Mouse (Mus musculus): ENCODE measurements around the gene Bpifb1. TPM values are rescaled to one million over a fixed set of nuclear protein-coding genes. Genes with fewer than 3 reads are reported as not detected.
"Not testable (repeated sequence)": the region's sequence is repeated elsewhere in the genome, so short reads cannot be mapped to it uniquely, and the experiment has no call there.

Bpifb1 gene
- polyA plus RNA-seq, 1 experiment: not detected

DNA sequence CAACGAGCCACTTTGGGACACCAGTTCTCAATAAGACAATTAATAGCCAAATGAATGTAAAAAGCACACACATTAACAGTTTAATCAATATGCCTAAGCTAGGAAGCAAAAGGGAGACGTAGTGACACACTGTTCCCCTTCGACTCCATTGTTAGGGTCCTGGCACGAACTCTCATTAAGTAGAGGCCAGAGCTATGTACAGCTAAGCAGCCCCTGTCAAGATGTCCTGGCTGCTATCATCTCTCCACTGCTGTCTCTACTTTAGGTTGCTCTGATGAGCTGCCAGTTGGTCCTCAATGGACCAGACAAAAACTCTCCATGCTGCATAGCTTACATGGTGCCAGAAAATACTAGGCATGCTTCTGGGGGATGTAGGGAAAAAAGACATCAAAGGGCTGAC lies 65.2 kb downstream of the Bpifb1 start:
- H3K27ac ChIP-seq (ENCODE audit: insufficient read depth, low read depth, low read length): no peak overlapping the region
- no peaks in the 10 kb centered on the region for H3K36me3 ChIP-seq (ENCODE audit: control insufficient read depth, insufficient read depth, low read length)
- 90% methylated on average over 4 of the region's 4 CpGs for WGBS
- DNase-seq: no peak
- no peaks in the 10 kb centered on the region for H3K27me3 ChIP-seq (replicated peaks; ENCODE audit: control insufficient read depth, insufficient read depth, low read length)
- H3K4me1 ChIP-seq (ENCODE audit: control insufficient read depth, insufficient read depth, low read length): no peaks in the 10 kb centered on the region
- no peak overlapping the region for H3K4me3 ChIP-seq (ENCODE audit: insufficient read depth, low read depth, low read length)
- TF ChIP-seq CTCF (conservative IDR thresholded peaks at IDR 0.05; ENCODE audit: insufficient read depth, insufficient read length, low read depth, low read length) (no peak), POLR2A (IDR thresholded peaks at IDR 0.05; ENCODE audit: low read depth, low read length) (no peak)

DNA sequence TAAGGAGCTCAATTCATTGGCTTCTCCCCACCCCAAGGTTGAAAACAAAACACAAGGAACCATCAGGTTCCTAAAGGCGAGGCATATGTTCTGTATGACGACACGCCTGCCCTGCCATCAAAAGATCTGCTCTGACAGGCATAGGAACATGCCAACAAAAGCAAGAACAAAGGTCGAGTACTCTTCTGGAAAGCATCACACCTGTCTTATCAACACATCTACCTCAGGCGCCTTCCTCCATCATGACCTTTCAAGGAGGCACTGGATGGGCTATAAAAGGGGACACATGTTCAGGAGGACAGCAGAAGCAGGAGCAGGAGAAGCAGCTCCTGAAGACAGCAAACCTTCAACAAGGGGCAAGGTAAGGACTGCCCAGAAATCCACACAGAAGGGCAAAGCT lies 66.9 kb downstream of the Bpifb1 start, which contains the start of gene Bpifb9a:
TSS of gene Bpifb9a (plus strand) at position 301 of the 400 bp plus-strand sequence.
- H3K4me3 ChIP-seq (ENCODE audit: insufficient read depth, low read depth, low read length); H3K27me3 ChIP-seq (replicated peaks; ENCODE audit: control insufficient read depth, insufficient read depth, low read length): not testable (repeated sequence)
- 85% methylated on average over 5 of the region's 5 CpGs for WGBS

GRCm38 (mm10) chr2:154264397-154264796 lies 73.8 kb downstream of the Bpifb1 start:
- H3K27me3 ChIP-seq (replicated peaks; ENCODE audit: control insufficient read depth, insufficient read depth, low read length); DNase-seq; H3K4me3 ChIP-seq (ENCODE audit: insufficient read depth, low read depth, low read length); H3K4me1 ChIP-seq (ENCODE audit: control insufficient read depth, insufficient read depth, low read length); H3K36me3 ChIP-seq (ENCODE audit: control insufficient read depth, insufficient read depth, low read length); H3K27ac ChIP-seq (ENCODE audit: insufficient read depth, low read depth, low read length): not testable (repeated sequence)
- WGBS: 69% methylated on average over 3 of the region's 3 CpGs

More for the DNA sequence above, 66.9 kb downstream of the Bpifb1 start, which contains the start of gene Bpifb9a:
- DNase-seq; H3K4me1 ChIP-seq (ENCODE audit: control insufficient read depth, insufficient read depth, low read length); H3K36me3 ChIP-seq (ENCODE audit: control insufficient read depth, insufficient read depth, low read length); H3K27ac ChIP-seq (ENCODE audit: insufficient read depth, low read depth, low read length): not testable (repeated sequence)

Other genes starting within 250 kb of the Bpifb1 start
- gene Bpifa6, start 215.9 kb upstream of the Bpifb1 start, polyA plus RNA-seq (2012; rRNA removed): not detected in 2 replicates
- gene Bpifa2, start 182.6 kb upstream of the Bpifb1 start, polyA plus RNA-seq (2012; rRNA removed): not detected in 2 replicates
- not detected in 2 replicates for gene Bpifa3, start 60.5 kb upstream of the Bpifb1 start, polyA plus RNA-seq (2012; rRNA removed)
- gene Bpifa1, start 47.9 kb upstream of the Bpifb1 start, polyA plus RNA-seq (2012; rRNA removed): not detected in 2 replicates
- not detected in 2 replicates for gene Bpifa5, start 28.2 kb upstream of the Bpifb1 start, polyA plus RNA-seq (2012; rRNA removed)
- gene Bpifb5, start 32.9 kb downstream of the Bpifb1 start, polyA plus RNA-seq (2012; rRNA removed): 0.10 and 0.16 TPM in 2 replicates
- not detected in 2 replicates for gene Bpifb9a, start 67.0 kb downstream of the Bpifb1 start, polyA plus RNA-seq (2012; rRNA removed)
- not detected in 2 replicates for gene Bpifb9b, start 116.4 kb downstream of the Bpifb1 start, polyA plus RNA-seq (2012; rRNA removed)
- gene Cdk5rap1, start 182.2 kb downstream of the Bpifb1 start, polyA plus RNA-seq (2012; rRNA removed): 17.1 and 19.0 TPM in 2 replicates
- 60.5 and 63.4 TPM in 2 replicates for gene Snta1, start 217.3 kb downstream of the Bpifb1 start, polyA plus RNA-seq (2012; rRNA removed)
- 11.7 and 11.8 TPM in 2 replicates for gene Cbfa2t2, start 245.7 kb downstream of the Bpifb1 start, polyA plus RNA-seq (2012; rRNA removed)